Mouse (Mus musculus) liver, embryonic 16.5 days (tissue): Measurements from ENCODE around the gene Klhl26. TPM values are rescaled to one million over a fixed set of nuclear protein-coding genes. Genes with fewer than 3 reads are reported as not detected.

ENCODE experiments used
- ATAC-seq: fragments of 200-750 bp; cut with Nextera tagmentation; 2 replicates; pipeline ENCODE4 v1.8.0; 2017; ENCODE audit warnings: low read depth, mild to moderate bottlenecking, moderate number of reproducible peaks, moderate library complexity
- H3K27ac ChIP-seq: fragments of 300-500 bp; sonication (generic); 2 replicates; pipeline ENCODE4 v1.5.1; 2014; ENCODE audit warnings: mild to moderate bottlenecking, low read length
- H3K27me3 ChIP-seq: fragments of 300-500 bp; sonication (generic); 2 replicates; pipeline ENCODE4 v1.6.1; 2014; ENCODE audit warnings: low read depth, low read length, mixed read lengths; ENCODE audit not compliant: control insufficient read depth, insufficient read depth
- H3K36me3 ChIP-seq: fragments of 300-500 bp; sonication (generic); 2 replicates; pipeline ENCODE4 v1.6.1; 2014; ENCODE audit warnings: mild to moderate bottlenecking; ENCODE audit not compliant: control insufficient read depth, insufficient read depth
- H3K4me1 ChIP-seq: fragments of 300-500 bp; sonication (generic); 2 replicates; pipeline ENCODE4 v1.6.1; 2014; ENCODE audit warnings: low read depth, low read length, mixed read lengths; ENCODE audit not compliant: control insufficient read depth
- H3K4me2 ChIP-seq: fragments of 300-500 bp; sonication (generic); 2 replicates; pipeline ENCODE4 v1.6.1; 2014; ENCODE audit warnings: low read depth, low read length, mixed read lengths
- H3K4me3 ChIP-seq: fragments of 300-500 bp; sonication (generic); 2 replicates; pipeline ENCODE4 v1.5.1; 2014; ENCODE audit warnings: low read depth, mild to moderate bottlenecking, low read length
- H3K9ac ChIP-seq: fragments of 300-500 bp; sonication (generic); 2 replicates; pipeline ENCODE4 v1.6.1; 2014; ENCODE audit warnings: low read depth, low read length
- H3K9me3 ChIP-seq: fragments of 300-500 bp; sonication (generic); replicated peaks from 2 replicates; pipeline ENCODE4 v1.6.1; 2016; ENCODE audit warnings: low read length; ENCODE audit not compliant: control insufficient read depth
- WGBS: fragments of 180-500 bp; shearing (Covaris S2); extraction: QIAGEN DNeasy Blood & Tissue Kit; methylation state at CpG from one replicate; pipeline ENCODE4 v1.1.7; 2014; ENCODE audit not compliant: insufficient replicate concordance; 5-methylcytosine and 5-hydroxymethylcytosine counted together
- polyA plus RNA-seq: library from polyadenylated mRNA; unstranded; fragments of >200 nt; fragmentation: Nextera tagmentation; extraction: Ambion mirVana; gene quantifications from 2 replicates; pipeline ENCODE4 v1.2.1, GENCODE M21; 2015

The Klhl26 gene
- polyA plus RNA-seq, 1 experiment from 2014 or later, result 7.1 TPM

GRCm38 (mm10) chr8:70467907-70468306 lies 8.9 kb downstream of the Klhl26 start:
- 27% methylated on average over 1 of the region's 1 CpGs for WGBS
- H3K4me3 ChIP-seq, result no peak overlapping the region
- H3K36me3 ChIP-seq, result no peaks in the 10 kb centered on the region
- H3K4me1 ChIP-seq, result peaks cover 31% of the 10 kb centered on the region
- H3K4me2 ChIP-seq, result no peak overlapping the region
- no peak overlapping the region for H3K9ac ChIP-seq
- no peaks in the 10 kb centered on the region for H3K27me3 ChIP-seq
- no peak for ATAC-seq
- H3K27ac ChIP-seq, result no peak overlapping the region
- no peaks in the 10 kb centered on the region for H3K9me3 ChIP-seq

GRCm38 (mm10) chr8:70467229-70467725 lies 9.5 kb downstream of the Klhl26 start:
- peak; percentile 47 for ATAC-seq
- no peak overlapping the region for H3K9ac ChIP-seq
- H3K4me1 ChIP-seq, result peaks cover 31% of the 10 kb centered on the region
- H3K36me3 ChIP-seq, result no peaks in the 10 kb centered on the region
- no peak overlapping the region for H3K4me2 ChIP-seq
- H3K27ac ChIP-seq, result no peak overlapping the region
- WGBS, result 71% methylated on average over 5 of the region's 5 CpGs
- H3K4me3 ChIP-seq, result no peak overlapping the region
- no peaks in the 10 kb centered on the region for H3K27me3 ChIP-seq
- no peaks in the 10 kb centered on the region for H3K9me3 ChIP-seq

- no peaks in the 10 kb centered on the region for H3K9me3 ChIP-seq
Measured at GRCm38 (mm10) chr8:70466771-70467170, 10.0 kb downstream of the Klhl26 start.

GRCm38 (mm10) chr8:70466305-70466704 lies 10.5 kb downstream of the Klhl26 start:
- H3K9me3 ChIP-seq, result no peaks in the 10 kb centered on the region
- peaks cover 31% of the 10 kb centered on the region for H3K4me1 ChIP-seq
- no peak for ATAC-seq
- H3K36me3 ChIP-seq, result no peaks in the 10 kb centered on the region
- WGBS, result 75% methylated on average over 4 of the region's 4 CpGs
- no peak overlapping the region for H3K4me3 ChIP-seq
- H3K4me2 ChIP-seq, result no peak overlapping the region
- H3K9ac ChIP-seq, result no peak overlapping the region
- H3K27ac ChIP-seq, result no peak overlapping the region
- no peaks in the 10 kb centered on the region for H3K27me3 ChIP-seq

More at GRCm38 (mm10) chr8:70466771-70467170, 10.0 kb downstream of the Klhl26 start:
- no peak overlapping the region for H3K4me2 ChIP-seq
- 80% methylated on average over 11 of the region's 11 CpGs for WGBS
- peaks cover 31% of the 10 kb centered on the region for H3K4me1 ChIP-seq
- no peak overlapping the region for H3K9ac ChIP-seq
- H3K4me3 ChIP-seq, result no peak overlapping the region
- H3K27me3 ChIP-seq, result no peaks in the 10 kb centered on the region
- no peak for ATAC-seq
- no peaks in the 10 kb centered on the region for H3K36me3 ChIP-seq
- H3K27ac ChIP-seq, result no peak overlapping the region

GRCm38 (mm10) chr8:70465701-70466100 lies 11.1 kb downstream of the Klhl26 start:
- H3K9ac ChIP-seq, result no peak overlapping the region
- ATAC-seq, result no peak
- H3K27ac ChIP-seq, result no peak overlapping the region
- no peak overlapping the region for H3K4me2 ChIP-seq
- peaks cover 31% of the 10 kb centered on the region for H3K4me1 ChIP-seq
- no peaks in the 10 kb centered on the region for H3K9me3 ChIP-seq
- H3K36me3 ChIP-seq, result no peaks in the 10 kb centered on the region
- no peak overlapping the region for H3K4me3 ChIP-seq
- WGBS, result 87% methylated on average over 4 of the region's 4 CpGs
- H3K27me3 ChIP-seq, result no peaks in the 10 kb centered on the region

GRCm38 (mm10) chr8:70464162-70464561 lies 12.6 kb downstream of the Klhl26 start:
- 85% methylated on average over 6 of the region's 6 CpGs for WGBS
- no peak for ATAC-seq
- H3K9me3 ChIP-seq, result 0 out of 2 replicates have a peak, but pooled peaks cover 2% of the 10 kb centered on the region

GRCm38 (mm10) chr8:70463306-70463705 lies 13.5 kb downstream of the Klhl26 start:
- ATAC-seq, result no peak
- Histone ChIP-seq H3K36me3 (no peaks in the 10 kb centered on the region), H3K9ac (no peak overlapping the region), H3K4me3 (no peak overlapping the region), H3K4me1 (peaks cover 16% of the 10 kb centered on the region), H3K4me2 (no peak overlapping the region), H3K9me3 (0 out of 2 replicates have a peak, but pooled peaks cover 2% of the 10 kb centered on the region), H3K27ac (no peak overlapping the region), H3K27me3 (no peaks in the 10 kb centered on the region)
- WGBS, result 78% methylated on average over 4 of the region's 4 CpGs

More at GRCm38 (mm10) chr8:70464162-70464561, 12.6 kb downstream of the Klhl26 start:
- Histone ChIP-seq H3K27ac (no peak overlapping the region), H3K4me1 (peaks cover 22% of the 10 kb centered on the region), H3K4me3 (no peak overlapping the region), H3K36me3 (no peaks in the 10 kb centered on the region), H3K27me3 (no peaks in the 10 kb centered on the region), H3K9ac (no peak overlapping the region), H3K4me2 (no peak overlapping the region)

GRCm38 (mm10) chr8:70462516-70462813 lies 14.3 kb downstream of the Klhl26 start:
- 0 out of 2 replicates have a peak, but pooled peaks cover 2% of the 10 kb centered on the region for H3K9me3 ChIP-seq
- H3K36me3 ChIP-seq, result no peaks in the 10 kb centered on the region
- H3K4me3 ChIP-seq, result no peak overlapping the region
- 87% methylated on average over 8 of the region's 8 CpGs for WGBS
- H3K9ac ChIP-seq, result no peak overlapping the region
- H3K27me3 ChIP-seq, result no peaks in the 10 kb centered on the region
- no peak for ATAC-seq
- no peak overlapping the region for H3K4me2 ChIP-seq
- H3K4me1 ChIP-seq, result peaks cover 11% of the 10 kb centered on the region
- no peak overlapping the region for H3K27ac ChIP-seq

- Histone ChIP-seq H3K4me1 (peaks cover 6% of the 10 kb centered on the region), H3K36me3 (no peaks in the 10 kb centered on the region), H3K4me3 (no peak overlapping the region), H3K4me2 (no peak overlapping the region), H3K9ac (no peak overlapping the region), H3K27ac (no peak overlapping the region), H3K27me3 (no peaks in the 10 kb centered on the region), H3K9me3 (0 out of 2 replicates have a peak, but pooled peaks cover 2% of the 10 kb centered on the region)
- ATAC-seq, result no peak
- WGBS, result 79% methylated on average over 16 of the region's 16 CpGs
Measured at GRCm38 (mm10) chr8:70461765-70462515, 14.8 kb downstream of the Klhl26 start.
